Mouse (Mus musculus): Measurements from ENCODE around the gene Plcd3.

Plcd3 gene

DNA sequence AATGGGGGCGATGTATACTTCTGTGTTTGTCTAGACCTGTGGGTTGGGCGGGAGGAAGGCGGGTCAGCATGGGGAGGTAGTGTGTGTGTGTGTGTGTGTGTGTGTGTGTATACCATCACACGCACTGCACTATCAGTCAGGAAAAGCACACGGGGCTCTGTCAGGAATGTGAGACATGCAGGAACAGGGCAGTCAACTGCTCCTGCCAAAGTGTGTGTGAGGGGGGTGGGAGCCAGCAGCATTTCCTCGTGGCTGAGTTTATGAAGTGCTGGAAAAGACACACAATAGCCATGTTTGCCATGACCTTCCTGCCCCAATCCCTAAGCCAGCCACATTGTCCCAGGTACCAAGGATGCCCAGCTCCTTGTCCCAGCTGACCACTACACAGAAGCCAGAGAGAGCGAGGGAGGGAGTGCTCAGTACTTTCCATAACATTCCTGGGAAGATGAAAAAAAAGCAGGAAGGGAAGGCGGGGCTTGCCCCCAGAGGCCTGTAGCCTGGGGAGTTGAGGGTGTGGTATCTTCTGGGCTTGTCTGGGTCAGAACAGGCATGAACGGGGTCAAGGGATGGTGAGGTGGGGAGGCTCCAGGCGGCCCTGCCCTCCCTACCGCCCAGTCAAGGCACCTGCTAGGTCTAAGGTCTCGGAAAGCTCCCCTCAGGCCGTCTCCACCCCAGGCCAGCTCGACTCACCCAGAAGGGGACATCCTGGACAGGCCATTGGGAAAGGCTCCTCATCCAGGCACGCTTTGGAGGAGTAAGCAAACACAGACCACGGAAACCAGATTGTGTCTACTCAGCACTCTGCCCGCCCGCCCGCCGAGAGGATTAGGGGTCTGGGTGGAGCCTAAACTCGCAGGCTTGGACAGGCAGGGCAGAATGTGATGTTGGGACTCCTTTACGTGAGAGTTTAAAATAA is 4.2 kb downstream of the Plcd3 start:
- no peak for DNase-seq

- no peak for DNase-seq
Measured at GRCm38 (mm10) chr11:103095801-103096200, 5.7 kb downstream of the Plcd3 start.

- DNase-seq: no peak
Measured at GRCm38 (mm10) chr11:103095107-103095670, 6.3 kb downstream of the Plcd3 start.

DNA sequence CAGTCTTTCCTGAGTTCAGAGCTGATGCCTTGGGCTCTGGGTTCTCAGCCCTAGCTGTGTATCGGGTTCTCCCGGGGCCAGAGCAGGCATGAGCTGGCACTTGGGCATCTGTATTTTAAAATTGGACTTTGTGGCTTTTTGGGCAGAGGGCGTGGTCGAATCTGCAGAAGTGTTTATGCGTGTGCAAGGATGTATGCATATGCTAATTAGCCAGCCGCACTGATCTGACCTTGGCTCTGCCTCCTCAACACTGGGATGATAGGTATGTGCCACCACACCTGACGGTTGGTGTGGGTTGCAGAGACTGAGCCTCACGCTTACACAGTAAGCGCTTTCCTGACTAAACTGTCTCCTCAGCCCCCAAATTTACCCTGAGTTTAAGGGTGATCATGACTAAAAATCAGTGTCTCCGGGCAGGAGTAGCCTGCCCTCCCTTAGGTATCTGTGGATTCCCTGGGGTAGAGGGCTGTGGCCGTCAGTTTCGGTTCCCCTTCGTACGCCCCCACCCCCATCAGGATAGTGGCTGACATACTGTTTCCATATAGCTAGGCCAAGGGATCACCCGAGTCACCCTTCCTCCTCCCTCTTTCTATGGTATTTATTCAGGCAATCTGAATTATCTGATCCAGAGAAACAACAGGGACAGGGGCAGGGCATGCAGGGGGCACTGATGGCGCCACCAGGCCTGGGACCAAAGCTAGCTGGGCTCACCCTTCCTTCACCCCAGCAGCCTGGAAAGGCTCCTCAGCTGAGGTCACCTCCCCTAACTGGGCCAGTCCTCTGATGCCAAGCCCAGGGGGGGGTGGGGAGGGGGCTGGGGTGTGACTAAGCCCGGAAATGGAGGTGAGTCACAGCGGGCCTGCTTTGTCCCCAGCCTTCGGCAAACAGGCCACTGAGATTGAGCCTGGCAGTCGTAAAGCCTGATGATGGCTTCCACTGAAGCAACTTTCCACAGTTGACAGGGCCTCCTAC is 7.3 kb downstream of the Plcd3 start:
- DNase-seq: no peak

DNA sequence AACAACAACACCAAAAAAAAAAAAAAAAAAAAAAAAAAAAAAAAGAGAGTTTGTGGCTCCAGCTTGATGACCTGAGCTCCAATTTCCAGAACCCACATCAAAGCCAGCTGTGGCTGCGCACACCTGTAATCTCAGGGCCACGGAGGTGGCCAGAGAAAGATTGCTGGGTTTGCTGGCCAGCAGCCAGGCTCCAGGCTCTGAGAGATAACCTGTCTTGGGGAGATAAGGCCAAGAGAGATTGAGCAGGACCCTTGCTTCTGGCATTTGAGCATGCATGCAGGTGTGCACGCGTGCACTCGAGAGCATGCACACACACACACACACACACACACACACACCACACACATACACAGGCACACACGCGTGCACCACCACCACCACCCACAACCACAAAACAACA is 8.2 kb downstream of the Plcd3 start:
- no peak for DNase-seq

DNA sequence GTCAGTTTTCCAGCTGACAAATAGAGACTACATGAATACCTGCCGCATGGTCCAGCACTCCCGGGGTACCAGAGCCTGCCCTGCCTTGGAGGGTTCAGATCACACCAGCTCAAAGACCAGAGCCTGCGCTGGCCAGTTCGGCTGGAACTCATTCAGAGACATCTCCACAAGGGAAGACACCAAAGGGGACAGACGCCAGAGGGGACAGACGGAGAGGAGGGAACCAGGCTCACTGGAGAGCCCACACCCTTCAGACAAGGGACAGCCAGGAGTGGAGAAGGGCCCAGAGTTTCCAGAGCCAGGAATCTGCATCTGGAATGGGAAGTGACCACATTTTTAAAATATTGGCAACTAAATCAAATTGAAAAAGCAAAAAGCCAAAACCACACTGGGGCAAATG is 19.8 kb downstream of the Plcd3 start:
- no peak for DNase-seq

- DNase-seq: no peak
Measured at GRCm38 (mm10) chr11:103080323-103081091, 21.0 kb downstream of the Plcd3 start.

DNA sequence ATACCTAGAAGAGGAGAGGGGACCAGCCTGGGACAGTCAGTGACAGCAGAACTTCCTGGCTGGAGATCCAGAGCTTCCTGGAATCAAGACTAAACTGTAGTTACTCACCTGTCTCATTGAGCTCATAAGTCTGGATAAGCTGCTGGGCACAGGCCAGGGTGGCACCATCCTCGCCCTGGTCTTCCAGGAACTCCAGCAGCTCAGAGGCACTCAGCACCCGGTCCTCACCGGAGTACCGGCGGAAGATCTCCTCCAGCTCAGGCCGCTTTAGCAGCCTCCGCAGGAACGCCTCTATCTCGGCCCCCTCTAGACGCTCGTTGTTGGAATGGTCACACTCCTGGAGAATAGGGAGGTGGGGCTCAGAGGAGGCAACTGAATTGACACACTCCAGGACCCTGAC is 23.3 kb downstream of the Plcd3 start:
- DNase-seq: no peak

- no peak for DNase-seq
Measured at GRCm38 (mm10) chr11:103076581-103076980, 24.9 kb downstream of the Plcd3 start.

DNA sequence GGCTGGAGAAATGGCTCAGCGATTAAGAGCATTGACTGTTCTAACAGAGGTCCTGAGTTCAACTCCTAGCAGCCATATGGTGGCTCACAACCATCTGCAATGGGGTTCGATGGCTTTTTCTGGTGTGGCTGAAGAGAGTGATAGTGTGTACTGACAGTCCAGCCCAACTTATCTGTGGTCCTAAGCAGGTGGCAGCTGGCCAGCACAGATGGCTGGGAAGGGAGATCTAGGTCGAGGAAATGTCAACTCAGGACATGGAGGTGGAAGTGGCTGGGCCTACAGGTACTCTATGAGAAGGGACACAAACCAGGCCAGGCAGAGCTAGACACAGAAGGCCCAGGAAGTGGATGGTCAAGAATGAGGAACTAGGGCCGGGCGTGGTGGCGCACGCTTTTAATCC is 25.4 kb downstream of the Plcd3 start:
- DNase-seq: no peak

DNA sequence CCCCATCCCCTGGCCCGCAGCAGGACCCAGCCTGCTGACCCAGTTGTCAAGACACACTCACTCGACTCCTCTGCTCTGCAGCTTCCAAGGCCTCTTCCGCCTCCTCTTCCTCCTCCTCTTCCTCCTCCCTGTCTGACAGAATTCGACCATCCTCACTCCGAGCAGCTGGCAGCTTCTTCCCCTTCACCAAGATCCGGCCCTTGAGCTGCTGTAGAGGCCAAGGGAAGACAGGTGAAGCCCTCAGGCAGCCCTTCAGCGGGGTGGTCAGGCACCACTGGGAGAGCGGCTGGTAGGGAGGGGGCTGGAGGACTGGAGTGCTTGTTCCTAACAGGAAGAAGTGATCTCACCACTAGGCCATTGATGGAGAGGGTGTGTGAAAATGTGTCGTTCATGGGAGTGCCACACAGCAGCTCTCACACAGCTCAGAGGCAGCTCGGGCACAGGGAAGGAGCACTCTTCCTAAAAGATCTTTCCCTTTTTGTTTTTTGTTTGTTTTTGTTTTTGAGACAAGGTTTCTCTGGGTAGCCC is 26.6 kb downstream of the Plcd3 start:
- no peak for DNase-seq

GRCm38 (mm10) chr11:103074121-103074650 is 27.3 kb downstream of the Plcd3 start:
- no peak for DNase-seq

GRCm38 (mm10) chr11:103073671-103074070 is 27.8 kb downstream of the Plcd3 start:
- no peak for DNase-seq

GRCm38 (mm10) chr11:103070322-103070880 is 31.1 kb downstream of the Plcd3 start:
- DNase-seq: no peak

- DNase-seq: no peak
Measured at GRCm38 (mm10) chr11:103069731-103070130, 31.7 kb downstream of the Plcd3 start.

DNA sequence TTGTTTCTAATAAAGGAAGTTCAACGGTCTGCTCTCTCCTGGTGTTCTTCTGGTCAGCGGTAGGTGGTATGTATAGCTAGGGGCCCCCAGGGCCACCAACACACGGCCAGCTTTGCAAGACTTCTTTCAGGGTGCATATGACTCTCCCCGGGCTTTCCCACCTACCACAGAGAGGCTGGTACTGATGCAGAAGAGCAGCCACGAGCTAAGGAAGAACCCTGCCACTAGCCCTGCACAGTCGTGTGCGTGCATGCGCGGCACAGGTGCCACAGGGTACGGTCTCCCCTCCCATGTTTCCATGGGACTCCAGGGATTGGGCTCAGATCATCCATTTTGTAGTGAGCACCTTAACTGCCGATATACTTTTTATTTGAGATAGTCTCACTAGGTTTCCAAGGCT is 32.6 kb downstream of the Plcd3 start:
- no peak for DNase-seq

DNA sequence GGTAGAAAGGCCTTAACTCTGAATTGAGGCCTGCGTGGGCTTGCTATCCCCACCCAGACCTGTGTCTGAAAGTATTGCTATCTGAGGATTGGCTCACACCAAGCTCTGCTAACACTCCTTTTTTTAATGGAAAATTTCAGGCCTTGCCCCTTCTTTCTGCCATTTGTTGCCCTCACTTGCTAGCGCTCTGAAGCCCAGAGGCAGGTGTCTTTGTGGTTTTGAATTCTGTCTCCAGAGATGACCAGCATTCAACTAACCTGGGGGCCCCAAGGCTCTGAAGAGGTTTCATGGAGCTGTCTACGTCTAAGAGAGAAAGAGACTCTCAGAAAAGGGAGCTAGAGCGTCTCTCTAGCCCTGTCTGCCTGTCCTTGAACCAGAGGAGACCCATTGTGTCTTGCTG is 33.2 kb downstream of the Plcd3 start:
- no peak for DNase-seq

DNA sequence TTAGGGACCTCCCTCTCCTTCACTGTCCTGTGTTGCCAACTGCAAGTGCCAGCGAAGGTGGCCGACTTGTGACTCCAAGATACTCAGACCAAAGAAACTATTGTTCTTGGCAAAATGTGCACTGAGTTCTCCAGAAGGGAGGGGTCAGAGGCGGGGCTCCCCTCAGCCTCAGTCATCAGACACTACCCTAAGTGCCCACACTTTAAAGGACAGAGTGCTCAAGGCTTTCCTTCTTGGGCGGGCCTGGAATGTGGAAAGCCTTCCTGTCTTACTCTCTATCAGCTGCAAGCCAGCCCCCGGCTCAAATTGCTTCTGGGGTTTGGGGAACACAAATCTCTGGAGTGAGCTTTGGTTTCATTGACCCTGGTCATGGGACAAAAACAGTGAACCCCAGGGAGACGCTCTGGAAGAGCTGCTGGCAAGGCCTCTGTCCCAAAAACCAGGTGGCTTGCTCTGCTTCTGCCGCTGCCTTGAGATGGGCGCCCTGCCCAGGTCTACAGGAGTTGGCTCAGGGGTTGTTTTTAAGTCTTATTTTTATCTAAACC is 33.9 kb downstream of the Plcd3 start:
- no peak for DNase-seq

DNA sequence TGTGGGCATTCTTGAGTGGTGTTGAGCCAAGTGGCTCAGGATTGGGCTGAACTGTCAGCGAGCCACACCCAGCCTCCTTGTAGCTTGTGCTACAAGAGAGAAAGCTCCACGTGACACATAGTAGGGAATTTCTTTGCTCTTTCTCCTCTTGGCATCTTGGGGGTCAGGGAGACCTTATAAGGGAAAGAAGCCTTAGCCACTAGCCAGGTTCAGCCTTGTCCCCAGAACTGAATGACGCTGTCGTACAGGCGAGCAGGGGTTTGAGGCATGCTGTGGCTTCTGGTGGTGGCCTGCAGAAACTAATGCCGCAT is 34.5 kb downstream of the Plcd3 start:
- DNase-seq: no peak

- no peak for DNase-seq
Measured at GRCm38 (mm10) chr11:103066191-103067050, 35.0 kb downstream of the Plcd3 start.
